Mouse (Mus musculus): ENCODE data around the gene B3gnt3. TPM values are rescaled to one million over a fixed set of nuclear protein-coding genes. Genes with fewer than 3 reads are reported as not detected.

The B3gnt3 gene
- polyA plus RNA-seq (2012) = 0.02 TPM in 1 of 2 replicates, not detected in the other

DNA sequence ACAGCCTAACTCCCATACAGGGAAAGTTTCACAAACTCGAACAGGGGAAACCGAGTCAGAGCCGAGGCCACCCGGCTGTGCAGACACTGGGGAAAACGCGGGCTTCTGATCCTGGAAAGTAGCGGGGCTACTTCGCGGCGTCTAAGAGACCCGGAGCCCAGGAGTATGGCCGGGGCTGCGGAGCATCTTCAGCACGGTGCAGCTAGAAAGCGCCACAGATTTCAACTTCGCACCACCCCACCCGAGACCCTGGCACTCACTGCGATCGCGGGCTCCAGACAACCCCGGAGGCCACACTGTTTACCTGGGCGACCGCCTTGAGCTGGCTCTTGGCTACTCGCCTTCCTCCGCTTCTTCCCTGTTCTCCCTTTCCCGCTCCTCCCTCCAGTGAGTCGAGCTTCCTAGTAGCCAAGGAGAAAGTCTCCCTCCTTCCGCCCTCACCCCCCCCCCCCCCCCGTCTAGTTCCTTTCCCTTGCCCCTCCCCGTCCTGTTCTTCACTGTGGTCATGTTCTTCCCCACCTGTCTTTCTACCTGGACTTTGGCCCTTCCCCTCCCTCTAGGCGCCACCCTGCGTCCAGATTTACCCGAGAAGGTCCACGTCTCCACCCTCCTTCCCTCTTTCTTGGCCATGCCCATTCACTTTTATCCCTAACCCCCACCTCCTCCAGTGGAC lies at the start of gene B3gnt3:
Gene B3gnt3 (minus strand): TSS at position 376 of the 673 bp plus-strand sequence.
- TF ChIP-seq GATA1 (IDR thresholded peaks at IDR 0.05; ENCODE audit: low read length) = no peak

DNA sequence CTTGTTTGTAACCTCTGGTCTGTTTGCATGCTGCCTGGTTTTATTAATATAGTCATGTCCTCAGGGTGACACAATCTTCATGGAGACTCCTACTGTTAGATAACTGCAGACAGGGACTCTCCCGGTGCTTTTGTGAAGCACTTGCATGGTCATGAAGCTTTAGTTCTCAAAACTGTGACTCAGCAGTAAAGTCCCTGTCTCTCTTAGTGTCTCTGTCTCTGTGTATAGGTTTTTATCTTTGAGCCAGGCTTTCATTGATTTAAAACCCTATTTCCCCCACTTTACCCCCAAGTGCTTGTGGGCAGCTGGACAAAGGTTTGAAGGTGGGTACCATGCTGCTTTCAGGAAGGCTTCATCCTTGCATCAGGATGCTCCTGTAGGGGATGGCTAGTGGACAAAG lies 43.7 kb upstream of the B3gnt3 start:
- TF ChIP-seq GATA1 (IDR thresholded peaks at IDR 0.05; ENCODE audit: low read length) = no peak

DNA sequence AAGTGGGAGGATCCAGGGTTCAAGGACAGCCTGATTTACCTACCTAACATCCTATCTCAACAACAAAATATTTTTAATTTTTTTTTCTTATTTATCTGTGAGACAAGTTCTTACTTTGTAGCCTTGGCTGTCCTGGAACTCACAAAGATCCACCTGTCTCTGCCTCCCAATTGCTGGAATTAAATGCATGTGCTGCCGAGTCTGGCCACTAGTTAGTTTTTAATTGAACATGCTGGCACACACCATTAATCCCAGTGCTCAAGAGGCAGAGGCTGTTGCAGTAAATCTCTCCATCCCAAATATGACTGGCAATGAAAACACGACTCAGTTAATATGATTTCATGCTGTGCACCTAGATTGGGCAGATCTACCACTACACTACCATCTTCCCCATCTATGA lies 41.2 kb upstream of the B3gnt3 start:
- no peak for TF ChIP-seq GATA1 (IDR thresholded peaks at IDR 0.05; ENCODE audit: low read length)

DNA sequence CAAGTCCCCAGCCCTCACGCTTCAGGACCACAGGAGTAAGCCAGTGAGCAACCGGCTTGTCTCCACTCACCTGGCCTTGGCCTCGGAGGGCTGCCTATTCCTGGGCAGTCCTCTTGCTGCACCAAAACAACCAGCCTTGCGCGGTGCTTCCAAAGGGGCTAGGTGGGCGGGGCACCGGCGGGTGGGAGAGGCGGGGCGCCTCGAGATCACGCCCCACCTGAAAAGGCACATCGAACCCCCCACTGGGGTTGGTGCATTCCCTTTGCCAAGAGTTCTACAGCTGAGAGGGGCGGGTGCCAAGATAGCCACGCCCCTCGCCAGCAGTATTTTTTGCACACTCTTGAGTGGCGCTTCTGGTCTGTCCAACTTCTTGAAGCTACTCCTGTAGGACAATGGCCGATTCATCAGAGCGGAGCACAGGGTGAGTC lies 40.1 kb upstream of the B3gnt3 start:
- TF ChIP-seq GATA1 (IDR thresholded peaks at IDR 0.05; ENCODE audit: low read length) = no peak

DNA sequence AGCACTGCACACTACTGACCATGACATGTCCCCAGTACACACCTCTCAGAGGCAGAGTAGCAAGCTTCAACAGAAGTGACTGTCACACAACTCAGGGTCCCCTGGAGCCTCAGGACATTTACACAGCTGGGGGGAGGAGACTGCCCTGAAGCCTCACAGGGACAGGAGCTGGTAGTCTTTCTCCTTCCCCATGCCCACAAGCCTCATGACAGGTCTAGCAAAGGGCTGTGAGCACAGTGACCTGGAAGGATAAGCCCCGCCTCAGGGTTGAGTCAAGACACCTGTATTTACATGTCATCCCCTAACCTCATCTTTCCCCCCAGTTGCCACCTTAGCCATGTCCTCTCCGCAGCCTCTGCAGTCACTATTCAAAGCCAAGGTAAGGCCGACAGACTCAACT lies 39.6 kb upstream of the B3gnt3 start:
- TF ChIP-seq GATA1 (IDR thresholded peaks at IDR 0.05; ENCODE audit: low read length) = no peak

DNA sequence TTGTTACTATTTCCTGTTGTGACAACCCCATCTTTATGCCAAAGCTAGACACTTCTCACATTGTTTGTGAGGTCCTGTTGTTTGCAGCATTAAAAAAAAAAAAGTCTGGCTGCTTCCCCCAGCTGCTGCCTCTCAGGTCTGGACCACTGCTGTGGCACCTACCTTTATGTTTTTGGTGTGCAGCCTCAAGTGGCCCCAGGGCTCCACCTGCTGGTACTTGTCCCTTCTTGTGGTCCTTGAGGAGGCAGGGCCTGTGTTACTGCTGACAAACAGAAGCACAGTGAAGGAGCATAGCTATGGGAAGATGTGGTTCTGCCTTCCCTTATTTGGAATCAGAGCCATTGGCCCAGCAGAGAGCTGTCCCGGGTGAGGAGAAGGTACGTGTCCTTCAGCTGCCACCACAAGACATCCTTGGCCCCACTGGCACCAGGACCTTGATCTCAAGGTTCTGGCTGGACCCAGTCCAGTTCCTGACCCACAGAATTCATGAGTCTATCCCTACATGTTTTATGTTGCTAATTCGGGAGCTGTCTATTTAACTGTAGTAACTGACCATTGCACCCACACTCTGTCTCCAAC lies 30.2 kb upstream of the B3gnt3 start:
- TF ChIP-seq GATA1 (IDR thresholded peaks at IDR 0.05; ENCODE audit: low read length) = no peak

DNA sequence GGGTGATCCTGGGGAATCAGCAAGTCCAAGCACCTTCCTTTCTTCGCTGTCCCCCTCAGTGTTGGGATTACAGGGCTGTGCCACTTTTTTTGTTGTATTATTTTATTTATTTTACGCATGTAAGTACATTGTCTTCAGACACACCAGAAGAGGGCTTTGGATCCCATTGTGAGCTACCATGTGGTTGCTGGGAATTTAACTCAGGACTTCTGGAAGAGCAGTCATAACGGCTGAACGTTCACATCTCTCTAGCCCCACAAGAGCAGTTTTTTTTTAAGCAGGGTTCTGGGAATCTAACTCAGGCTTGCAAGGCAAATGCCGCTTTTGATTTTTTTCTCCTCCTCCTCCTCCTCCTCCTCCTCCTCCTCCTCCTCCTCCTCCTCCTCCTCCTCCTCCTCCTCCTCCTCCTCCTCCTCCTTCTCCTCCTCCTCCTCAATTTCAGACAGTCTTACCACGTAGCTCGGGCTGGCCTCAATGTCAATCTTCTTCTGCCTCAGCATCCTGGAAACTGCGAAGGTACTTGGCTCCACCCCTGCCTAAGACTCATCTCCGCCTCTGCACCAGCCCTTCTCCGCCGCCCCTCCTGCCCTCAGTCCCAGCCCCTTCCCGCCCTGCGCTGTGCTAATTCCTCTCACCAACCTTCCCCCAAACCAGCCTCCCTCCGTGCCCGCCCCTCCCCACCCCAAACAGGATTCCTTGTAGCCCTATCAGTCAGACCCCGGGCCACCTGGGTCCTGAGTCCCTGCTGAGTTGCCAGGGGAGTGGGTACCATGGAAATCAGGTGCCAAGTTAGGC lies 27.4 kb upstream of the B3gnt3 start:
- TF ChIP-seq GATA1 (IDR thresholded peaks at IDR 0.05; ENCODE audit: low read length) = no peak

DNA sequence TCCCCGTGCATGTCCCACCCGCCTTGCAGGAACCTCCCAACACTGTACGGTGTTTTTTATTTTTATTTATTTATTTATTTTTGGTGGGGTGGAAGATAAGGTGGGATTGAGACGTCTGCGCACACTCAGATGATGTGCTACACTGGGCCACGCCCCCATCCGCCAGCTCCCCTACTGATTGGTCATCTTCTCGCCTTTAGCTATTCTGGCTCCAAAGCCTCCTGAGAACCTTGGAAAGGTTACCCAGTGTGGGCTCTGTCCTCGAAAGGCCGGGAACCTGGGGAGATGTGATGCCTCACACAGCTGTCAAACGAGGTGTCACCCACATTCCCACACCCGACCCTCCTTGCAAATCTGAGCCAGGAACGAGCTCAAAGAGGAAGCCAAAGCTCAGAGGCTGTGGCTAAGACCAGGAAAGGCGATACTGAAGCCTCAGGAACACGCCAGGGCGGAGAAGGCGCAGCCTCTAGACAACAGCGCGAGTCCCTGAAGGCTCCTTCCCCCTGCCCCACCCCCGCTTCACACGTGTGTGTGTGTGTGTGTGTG lies 26.7 kb upstream of the B3gnt3 start:
- TF ChIP-seq GATA1 (IDR thresholded peaks at IDR 0.05; ENCODE audit: low read length) = no peak

DNA sequence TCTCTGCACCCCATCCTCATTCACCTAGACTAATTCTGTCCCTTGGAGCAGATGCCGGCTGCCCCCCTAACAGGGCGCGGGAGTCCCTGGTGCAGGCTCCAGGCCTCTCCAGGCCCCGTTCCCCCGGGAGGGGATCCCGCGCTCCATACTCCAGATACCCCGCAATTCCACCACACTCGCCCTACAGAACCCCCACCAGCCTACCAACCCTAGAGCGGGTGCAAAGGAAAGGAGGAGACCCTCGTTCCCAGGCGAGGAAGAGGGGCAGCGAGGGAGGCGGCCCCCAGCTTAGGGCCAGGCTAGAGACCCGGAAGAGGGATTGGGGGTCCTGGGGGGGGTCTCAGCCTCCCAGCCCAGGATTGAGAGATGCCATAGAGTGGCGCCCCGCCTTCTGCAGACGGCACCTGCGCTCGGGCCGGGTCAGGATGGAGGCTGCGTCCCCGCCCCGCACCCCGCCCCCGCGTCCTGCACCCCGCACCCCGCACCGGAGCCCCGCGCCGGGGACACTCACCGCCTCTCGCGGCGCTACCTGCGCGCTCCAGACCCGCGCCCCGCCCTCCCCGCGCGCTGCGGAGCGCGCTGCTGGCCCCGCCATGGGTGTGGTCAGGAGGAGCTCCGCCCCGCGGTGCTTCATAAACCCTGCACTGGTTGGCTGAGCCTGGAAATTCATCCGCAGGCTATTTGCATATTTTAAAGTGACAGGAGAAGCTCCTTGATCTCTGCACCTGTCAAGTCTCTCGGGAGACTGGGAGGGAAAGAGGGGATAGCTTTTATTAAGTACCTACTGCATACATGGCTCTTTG lies 23.7 kb upstream of the B3gnt3 start, which contains the start of gene Fcho1:
Gene Fcho1 (minus strand): TSS at position 595 of the 803 bp plus-strand sequence.
- TF ChIP-seq GATA1 (IDR thresholded peaks at IDR 0.05; ENCODE audit: low read length) = no peak

DNA sequence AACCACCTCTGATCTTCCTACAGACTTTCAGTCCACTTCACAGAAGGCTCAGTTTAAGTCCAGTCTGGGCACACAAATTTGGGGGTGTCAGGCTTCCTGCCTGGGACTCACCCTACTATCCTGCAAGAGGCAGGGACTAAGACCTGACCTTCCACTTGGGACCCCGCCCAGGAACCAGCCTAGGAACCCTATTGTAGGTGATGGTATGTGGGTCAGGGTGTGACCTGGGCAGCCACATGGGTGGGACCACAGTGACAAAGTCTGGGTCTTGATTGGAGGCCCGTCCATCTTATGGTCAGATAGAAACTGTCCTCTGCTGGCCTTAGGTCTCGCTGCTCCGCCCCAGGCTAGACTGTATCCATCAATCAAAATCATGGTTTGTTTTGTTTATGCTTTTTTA lies 22.8 kb upstream of the B3gnt3 start:
- no peak for TF ChIP-seq GATA1 (IDR thresholded peaks at IDR 0.05; ENCODE audit: low read length)

DNA sequence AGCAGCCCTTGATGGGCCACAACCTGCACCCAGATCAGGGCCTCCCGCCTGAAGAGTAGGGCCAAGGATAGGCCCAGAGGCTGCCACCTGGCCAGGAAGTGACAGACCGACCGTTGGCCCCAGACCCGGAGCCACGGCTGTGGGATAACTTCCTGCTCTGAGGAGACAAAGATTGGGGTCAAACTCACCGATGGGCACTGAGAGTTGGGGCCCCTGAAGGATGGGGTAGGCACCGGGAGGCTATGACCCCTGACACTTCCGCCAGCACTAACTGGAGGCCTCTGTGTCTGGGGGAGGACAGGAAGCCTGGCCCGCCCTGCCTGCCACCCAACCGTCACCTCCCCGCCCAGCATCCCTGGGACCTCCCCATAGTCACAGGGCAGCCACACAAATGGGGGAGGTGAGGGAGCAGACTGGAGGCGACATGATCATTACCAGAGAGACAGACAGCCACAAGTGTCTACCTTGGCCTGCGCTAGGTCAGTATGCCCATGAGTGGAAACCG lies 21.5 kb upstream of the B3gnt3 start:
- TF ChIP-seq GATA1 (IDR thresholded peaks at IDR 0.05; ENCODE audit: low read length) = no peak

DNA sequence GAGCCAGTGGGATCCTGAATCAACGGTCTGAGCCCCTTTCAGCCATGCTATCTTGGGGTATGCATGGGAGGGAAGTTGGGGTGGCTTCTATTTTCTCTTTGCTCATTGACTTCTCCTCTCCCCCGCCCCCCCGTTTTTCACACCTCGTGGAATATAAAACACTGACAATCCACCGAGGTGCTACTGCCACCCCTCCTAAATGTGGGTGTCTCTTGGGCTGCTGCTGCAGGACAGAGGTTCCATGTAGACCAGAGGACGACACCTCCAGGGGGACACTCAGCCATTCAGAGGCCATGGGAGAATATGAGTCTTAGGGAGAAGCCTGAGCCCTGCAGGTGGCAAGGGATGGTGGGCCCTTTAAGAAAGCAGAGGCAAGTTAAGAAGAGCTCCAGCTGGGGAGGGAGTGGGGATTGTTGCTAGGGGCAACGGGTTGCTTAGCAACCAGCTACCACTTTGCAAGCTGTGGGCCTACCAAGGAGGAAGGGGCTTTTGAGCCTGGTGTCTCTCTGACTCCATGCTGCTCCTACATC lies 18.4 kb upstream of the B3gnt3 start:
- no peak for TF ChIP-seq GATA1 (IDR thresholded peaks at IDR 0.05; ENCODE audit: low read length)

DNA sequence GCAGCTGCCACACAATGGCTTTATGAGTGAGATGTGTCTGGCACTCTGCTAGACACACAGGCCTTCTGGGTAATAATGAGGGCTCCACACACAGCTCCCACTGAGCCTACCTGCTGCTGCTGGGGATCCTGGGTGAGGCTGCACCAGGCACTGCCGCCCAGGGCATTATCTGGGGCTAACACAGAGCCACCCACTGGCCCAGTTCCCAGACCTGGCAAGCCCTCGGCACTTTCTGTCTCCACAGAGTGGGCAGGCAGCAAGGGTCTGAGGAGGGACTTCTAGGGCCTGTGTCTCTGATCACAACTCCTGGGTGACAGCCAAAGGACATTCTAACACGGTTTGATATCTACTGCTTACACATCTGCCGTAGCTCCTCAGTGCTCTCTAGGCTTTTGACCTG lies 17.6 kb upstream of the B3gnt3 start:
- no peak for TF ChIP-seq GATA1 (IDR thresholded peaks at IDR 0.05; ENCODE audit: low read length)

DNA sequence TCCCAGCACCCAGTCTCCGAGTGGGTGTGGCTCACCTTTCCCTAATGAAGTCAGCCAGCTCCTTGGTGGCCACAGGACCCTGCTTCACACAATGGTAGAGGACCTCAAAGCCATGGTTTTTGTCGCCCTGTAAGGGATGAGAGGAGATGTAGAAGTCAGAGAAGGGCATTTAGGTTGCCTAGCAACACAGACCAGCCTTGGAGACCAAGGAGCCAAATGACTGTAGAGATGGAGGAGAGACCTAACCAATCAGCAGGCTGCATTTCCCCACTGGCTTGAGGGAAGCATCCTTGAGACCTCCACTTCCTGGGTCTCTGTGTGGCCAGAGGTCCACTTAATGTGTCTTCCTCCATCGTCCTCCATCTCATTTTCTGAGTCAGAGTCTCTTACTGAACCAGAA lies 16.7 kb upstream of the B3gnt3 start:
- TF ChIP-seq GATA1 (IDR thresholded peaks at IDR 0.05; ENCODE audit: low read length) = no peak

DNA sequence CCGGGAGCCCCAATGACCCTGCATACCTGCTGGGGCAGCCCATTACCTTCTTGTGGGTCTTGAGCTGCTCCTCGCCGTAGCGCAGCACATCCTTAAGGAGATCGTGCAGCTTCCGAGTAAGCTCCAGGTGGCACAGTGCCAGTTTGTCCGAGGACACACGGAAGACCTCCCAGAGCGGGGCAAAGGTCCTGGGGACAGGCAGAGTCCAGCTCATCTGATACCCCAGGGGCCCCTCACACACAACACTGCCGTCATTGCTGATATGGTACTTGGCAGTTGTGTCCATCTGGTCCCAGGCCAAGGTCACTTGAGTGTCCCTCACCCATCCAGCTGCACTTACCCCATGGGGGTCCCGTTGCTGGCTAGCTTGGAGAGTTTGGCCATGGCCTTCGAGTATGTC lies 15.5 kb upstream of the B3gnt3 start:
- TF ChIP-seq GATA1 (IDR thresholded peaks at IDR 0.05; ENCODE audit: low read length) = no peak

All from G1E-ER4 (cell line).